Mouse (Mus musculus) erythroblast, embryonic 14.5 days (primary cell): ENCODE data around the gene Nkain4.

Experiments used
- GATA1 ChIP-seq: IDR thresholded peaks from 2 replicates; pipeline ENCODE4 v1.6.1; 2012; ENCODE audit warnings: low read length, inconsistent platforms, mixed read lengths
- TAL1 ChIP-seq: IDR thresholded peaks from 3 replicates; pipeline ENCODE4 v1.6.1; 2012; ENCODE audit warnings: low read length, inconsistent platforms, mixed read lengths

- TF ChIP-seq GATA1 (no peak), TAL1 (no peak)
These were observed 33.6 kb downstream of the Nkain4 start, which contains the start of gene Ythdf1 for GRCm38 (mm10) chr2:180920810-180921400.
